Mouse (Mus musculus) stomach, embryonic 14.5 days (tissue): ENCODE measurements around the gene Wnt11. TPM values are rescaled to one million over a fixed set of nuclear protein-coding genes. Genes with fewer than 3 reads are reported as not detected.

Experiments
- ATAC-seq: fragments of 200-750 bp; cut with Nextera tagmentation; 2 replicates; pipeline ENCODE4 v1.8.0; 2017; ENCODE audit warnings: low read depth, moderate TSS enrichment; ENCODE audit not compliant: insufficient number of reproducible peaks, insufficient read depth, low FRiP score
- H3K27ac ChIP-seq: fragments of 300-500 bp; sonication (generic); 2 replicates; pipeline ENCODE4 v1.5.1; 2014; ENCODE audit warnings: mild to moderate bottlenecking, low read length, moderate library complexity, mixed read lengths
- H3K27me3 ChIP-seq: fragments of 300-500 bp; sonication (generic); 2 replicates; pipeline ENCODE4 v1.6.1; 2014; ENCODE audit warnings: low read length, control low read depth, mixed read lengths; ENCODE audit not compliant: control insufficient read depth, insufficient read depth
- H3K36me3 ChIP-seq: fragments of 300-500 bp; sonication (generic); 2 replicates; pipeline ENCODE4 v1.6.1; 2014; ENCODE audit warnings: mild to moderate bottlenecking, control low read depth, low read length, moderate library complexity, mixed read lengths; ENCODE audit not compliant: control insufficient read depth, insufficient read depth
- H3K4me1 ChIP-seq: fragments of 300-500 bp; sonication (generic); 2 replicates; pipeline ENCODE4 v1.6.1; 2014; ENCODE audit warnings: low read length, control low read depth, mixed read lengths; ENCODE audit not compliant: control insufficient read depth, insufficient read depth
- H3K4me2 ChIP-seq: fragments of 300-500 bp; sonication (generic); replicated peaks from 2 replicates; pipeline ENCODE4 v1.6.1; 2014; ENCODE audit warnings: low read depth, low read length, control low read depth
- H3K4me3 ChIP-seq: fragments of 300-500 bp; sonication (generic); 2 replicates; pipeline ENCODE4 v1.5.1; 2014; ENCODE audit warnings: low read depth, low read length, control low read depth
- H3K9ac ChIP-seq: fragments of 300-500 bp; sonication (generic); replicated peaks from 2 replicates; pipeline ENCODE4 v1.6.1; 2014; ENCODE audit warnings: low read depth, mild to moderate bottlenecking, control low read depth, low read length, moderate library complexity, mixed read lengths
- H3K9me3 ChIP-seq: fragments of 300-500 bp; sonication (generic); 2 replicates; pipeline ENCODE4 v1.6.1; 2016; ENCODE audit warnings: low read depth, low read length, control low read depth; ENCODE audit not compliant: control insufficient read depth
- WGBS: fragments of 180-500 bp; shearing (Covaris S2); extraction: QIAGEN DNeasy Blood & Tissue Kit; methylation state at CpG from one replicate; pipeline ENCODE4 v1.1.7; 2014; 5-methylcytosine and 5-hydroxymethylcytosine counted together
- polyA plus RNA-seq: library from polyadenylated mRNA; unstranded; fragments of >200 nt; fragmentation: Nextera tagmentation; extraction: Ambion mirVana; gene quantifications from 2 replicates; pipeline ENCODE4 v1.2.1, GENCODE M21; 2014

Gene Wnt11
- 7.2 and 8.6 TPM in 2 replicates for polyA plus RNA-seq

DNA sequence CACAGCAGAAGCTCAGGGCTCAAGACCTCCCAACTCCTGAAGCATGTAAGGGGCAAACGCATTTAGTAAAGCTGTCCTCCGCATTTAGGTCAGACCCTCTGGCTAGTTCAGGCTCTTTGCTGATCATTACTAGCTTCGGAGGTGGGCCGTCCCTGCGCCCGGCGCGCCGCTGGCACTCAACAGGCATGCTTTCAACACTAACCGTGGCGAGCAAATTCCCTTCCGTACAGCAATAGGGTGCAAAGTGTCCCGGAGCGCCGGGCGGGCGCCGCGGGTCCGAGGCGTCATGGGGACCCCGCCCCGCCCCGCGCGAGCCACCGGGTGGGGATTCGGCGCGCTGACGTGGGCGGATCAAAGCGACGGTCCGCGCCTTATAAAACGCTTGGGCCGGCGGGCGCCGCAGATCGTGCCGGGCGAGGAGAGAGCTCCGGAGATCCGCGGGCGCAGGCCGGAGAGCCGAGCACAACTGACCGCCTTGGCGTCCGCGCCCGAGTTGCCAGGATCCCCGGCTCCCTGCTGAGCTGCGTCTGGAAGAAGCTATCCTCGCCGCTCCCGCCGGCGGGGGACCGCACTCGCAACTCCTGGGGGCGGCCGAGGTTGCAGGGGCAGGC, at the start of gene Wnt11:
Gene Wnt11, plus strand, starts transcription at position 402 of the 611 bp plus-strand sequence.
- H3K36me3 ChIP-seq = no peaks in the 10 kb centered on the region
- H3K4me2 ChIP-seq = peak within 1 kb of the TSS; percentile 98
- peak within 1 kb of the TSS; percentile 59 for H3K4me3 ChIP-seq
- peaks cover 27% of the 10 kb centered on the region; the same call in 1 of the 2 replicates for H3K4me1 ChIP-seq
- peaks cover 20% of the 10 kb centered on the region for H3K27me3 ChIP-seq
- H3K27ac ChIP-seq = no peak within 1 kb of the TSS
- ATAC-seq = no peak
- peak within 1 kb of the TSS; percentile 53 for H3K9ac ChIP-seq
- H3K9me3 ChIP-seq = no peaks in the 10 kb centered on the region
- WGBS = under 1% methylated on average over 65 of the region's 66 CpGs

DNA sequence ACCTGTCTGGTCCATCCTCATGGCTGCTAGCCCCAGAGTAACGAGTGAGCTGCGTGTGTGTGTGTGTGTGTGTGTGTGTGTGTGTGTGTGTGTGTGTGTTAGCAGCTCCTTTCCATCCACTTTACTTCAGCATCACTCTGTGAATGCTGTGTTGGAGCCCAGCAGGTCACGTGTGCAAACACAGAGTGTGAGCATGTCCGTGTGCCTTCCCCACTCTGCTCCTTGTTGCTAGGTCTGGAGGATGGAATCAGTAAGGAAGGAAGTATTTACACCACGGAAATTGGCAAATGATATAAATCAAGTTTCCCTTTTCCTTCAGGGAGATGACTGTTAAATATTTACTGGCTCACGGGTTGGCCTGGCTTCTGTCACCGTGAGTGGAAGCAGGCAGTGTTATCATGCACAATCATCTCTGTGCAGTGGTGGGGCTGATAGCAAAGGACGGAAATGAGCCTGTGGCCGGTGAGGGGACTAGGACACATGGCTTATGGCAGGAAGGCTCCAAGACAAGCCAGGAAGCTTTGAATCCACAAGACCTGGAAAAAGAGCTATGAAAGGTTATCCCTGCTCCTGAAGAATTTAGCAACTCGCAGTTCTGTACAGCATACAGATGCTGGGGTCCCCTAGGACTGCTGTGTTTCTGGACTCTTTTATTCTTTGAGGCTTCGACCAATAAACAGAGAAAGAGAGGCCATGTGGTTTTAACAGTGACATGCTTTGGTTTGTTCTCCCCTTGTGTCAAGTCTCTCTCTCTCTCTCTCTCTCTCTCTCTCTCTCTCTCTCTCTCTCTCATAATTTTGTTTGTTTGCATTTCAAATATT, 47.9 kb upstream of the Wnt11 start:
- 30% methylated on average over 11 of the region's 11 CpGs for WGBS
- peaks cover 28% of the 10 kb centered on the region; the same call in 1 of the 2 replicates for H3K4me1 ChIP-seq
- no peak overlapping the region for H3K9ac ChIP-seq
- no peak overlapping the region for H3K4me2 ChIP-seq
- H3K27ac ChIP-seq = 0 out of 2 replicates have a peak overlapping the region, but pooled peaks have one; percentile 3
- no peak overlapping the region for H3K4me3 ChIP-seq
- H3K36me3 ChIP-seq = no peaks in the 10 kb centered on the region
- no peaks in the 10 kb centered on the region for H3K9me3 ChIP-seq
- no peak for ATAC-seq
- H3K27me3 ChIP-seq = no peaks in the 10 kb centered on the region

DNA sequence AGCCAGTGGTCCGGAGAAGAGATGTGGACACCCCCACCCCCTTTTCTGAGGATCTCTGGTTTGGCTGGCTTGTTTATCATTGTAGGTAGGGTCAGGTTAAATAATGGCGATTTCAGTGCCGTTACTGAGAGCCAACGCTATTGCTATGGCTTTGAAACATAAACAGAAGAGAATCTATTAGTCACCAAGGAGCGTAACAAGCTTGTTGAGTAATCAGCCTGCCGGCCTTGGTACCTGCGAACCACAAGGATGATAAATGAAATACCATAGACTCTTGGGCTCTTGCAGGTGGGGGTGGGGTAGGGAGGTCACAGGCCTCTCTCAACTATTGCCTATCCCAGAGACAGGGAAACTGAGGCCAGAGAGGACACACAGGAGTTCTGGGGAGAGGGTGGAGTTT, 46.2 kb upstream of the Wnt11 start:
- H3K4me1 ChIP-seq = peaks cover 24% of the 10 kb centered on the region; the same call in 1 of the 2 replicates
- 26% methylated on average over 7 of the region's 7 CpGs for WGBS
- no peak overlapping the region for H3K9ac ChIP-seq
- no peaks in the 10 kb centered on the region for H3K27me3 ChIP-seq
- H3K4me3 ChIP-seq = no peak overlapping the region
- no peaks in the 10 kb centered on the region for H3K9me3 ChIP-seq
- H3K4me2 ChIP-seq = no peak overlapping the region
- H3K36me3 ChIP-seq = no peaks in the 10 kb centered on the region
- H3K27ac ChIP-seq = no peak overlapping the region
- ATAC-seq = no peak

GRCm38 (mm10) chr7:98789121-98789520, 45.8 kb upstream of the Wnt11 start:
- Histone ChIP-seq H3K9me3 (no peaks in the 10 kb centered on the region), H3K36me3 (no peaks in the 10 kb centered on the region), H3K9ac (no peak overlapping the region), H3K27me3 (no peaks in the 10 kb centered on the region), H3K4me1 (peaks cover 20% of the 10 kb centered on the region; the same call in 1 of the 2 replicates), H3K4me3 (no peak overlapping the region), H3K27ac (no peak overlapping the region), H3K4me2 (no peak overlapping the region)
- WGBS = 57% methylated on average over 4 of the region's 4 CpGs
- ATAC-seq = no peak

DNA sequence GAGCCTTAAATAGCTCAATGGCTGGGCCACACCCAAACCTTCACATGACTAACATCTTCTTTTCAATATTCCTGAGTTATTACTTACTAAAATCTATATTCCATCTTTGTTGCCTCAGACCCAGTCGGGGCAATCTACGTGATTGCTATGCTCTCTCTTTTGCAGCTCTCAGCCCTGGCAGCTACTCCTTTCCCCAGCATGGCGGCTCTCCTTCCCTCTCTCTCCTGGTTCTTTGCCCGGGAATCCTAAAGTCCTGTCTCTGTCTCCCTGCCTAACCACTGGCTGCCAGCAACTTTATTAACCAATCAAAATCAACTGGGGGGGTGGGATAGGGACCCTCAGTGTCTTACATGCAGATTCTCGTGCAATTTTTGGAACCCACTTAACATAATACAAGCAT, 43.0 kb upstream of the Wnt11 start:
- H3K27me3 ChIP-seq = no peaks in the 10 kb centered on the region
- no peaks in the 10 kb centered on the region for H3K36me3 ChIP-seq
- no peak for ATAC-seq
- H3K9ac ChIP-seq = no peak overlapping the region
- H3K4me1 ChIP-seq = peaks cover 8% of the 10 kb centered on the region; the same call in 1 of the 2 replicates
- no peak overlapping the region for H3K27ac ChIP-seq
- no peaks in the 10 kb centered on the region for H3K9me3 ChIP-seq
- H3K4me2 ChIP-seq = no peak overlapping the region
- 80% methylated on average over 5 of the region's 5 CpGs for WGBS
- H3K4me3 ChIP-seq = no peak overlapping the region

DNA sequence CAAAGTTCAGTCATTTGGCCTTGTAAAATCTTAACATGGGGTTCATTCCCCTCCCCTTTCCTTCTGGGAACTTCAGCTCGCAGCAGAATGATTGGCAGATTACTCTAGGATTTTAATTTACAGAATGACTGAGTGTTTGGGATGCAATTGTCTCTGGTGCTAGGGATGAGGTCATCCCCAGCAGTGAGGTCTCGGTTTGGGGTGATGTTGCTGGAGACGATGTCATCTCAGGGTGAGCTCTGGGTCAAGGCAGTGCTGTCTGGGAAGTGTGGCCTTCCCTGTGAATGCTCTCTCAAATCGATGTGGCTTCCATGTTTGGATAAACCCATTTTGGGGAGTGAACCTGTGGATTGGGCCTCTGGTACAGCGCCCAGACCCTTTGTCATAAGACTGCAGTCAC, 41.1 kb upstream of the Wnt11 start:
- no peak for ATAC-seq
- WGBS = 60% methylated on average over 5 of the region's 5 CpGs
- H3K4me3 ChIP-seq = no peak overlapping the region
- no peaks in the 10 kb centered on the region for H3K9me3 ChIP-seq
- no peaks in the 10 kb centered on the region for H3K36me3 ChIP-seq
- no peak overlapping the region for H3K9ac ChIP-seq
- no peaks in the 10 kb centered on the region for H3K27me3 ChIP-seq
- H3K4me1 ChIP-seq = peaks cover 7% of the 10 kb centered on the region; the same call in 1 of the 2 replicates
- H3K4me2 ChIP-seq = no peak overlapping the region
- no peak overlapping the region for H3K27ac ChIP-seq

DNA sequence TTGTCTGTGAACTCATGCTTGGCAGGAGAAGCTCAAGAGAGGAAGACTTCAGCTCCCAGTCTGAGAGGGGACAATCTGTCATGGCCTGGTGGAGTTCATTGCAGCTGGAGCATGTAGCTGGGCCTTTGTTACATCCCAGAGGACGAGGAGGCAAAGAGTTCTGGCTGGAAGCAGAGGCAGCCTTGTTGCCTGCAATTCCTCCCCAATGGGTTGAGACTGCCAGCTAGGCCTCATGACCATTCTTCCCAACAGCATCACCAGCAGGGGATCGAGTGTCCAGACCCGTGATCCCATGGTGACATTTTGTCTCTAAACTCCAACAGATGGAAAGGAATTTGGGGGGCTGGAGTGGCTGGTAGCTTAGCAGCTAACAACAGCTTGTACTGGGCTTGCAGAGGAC, 40.5 kb upstream of the Wnt11 start:
- WGBS = 65% methylated on average over 3 of the region's 3 CpGs
- no peak overlapping the region for H3K9ac ChIP-seq
- H3K27ac ChIP-seq = no peak overlapping the region
- ATAC-seq = no peak
- no peaks in the 10 kb centered on the region for H3K36me3 ChIP-seq
- no peaks in the 10 kb centered on the region for H3K27me3 ChIP-seq
- no peaks in the 10 kb centered on the region for H3K9me3 ChIP-seq
- no peak overlapping the region for H3K4me2 ChIP-seq
- H3K4me1 ChIP-seq = peaks cover 3% of the 10 kb centered on the region; the same call in 1 of the 2 replicates
- no peak overlapping the region for H3K4me3 ChIP-seq

DNA sequence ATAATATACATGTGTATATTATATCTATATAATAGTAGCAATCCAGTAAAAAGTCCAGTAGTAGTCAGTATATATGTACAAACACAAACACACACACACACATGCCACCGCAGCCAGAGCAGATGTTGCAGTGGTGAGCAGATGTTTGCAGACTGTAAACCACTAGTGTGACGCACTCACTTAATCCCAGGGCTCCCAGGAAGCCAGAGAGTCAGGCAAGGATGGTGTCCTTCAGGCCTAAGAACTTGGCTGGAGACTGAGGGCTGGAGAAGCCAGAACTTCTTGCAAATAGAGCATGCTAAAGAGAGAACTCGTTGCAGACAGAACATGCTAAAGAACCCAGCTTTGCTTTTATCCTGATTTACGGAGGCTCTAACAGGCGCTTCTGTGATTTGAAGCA, 39.3 kb upstream of the Wnt11 start:
- H3K4me3 ChIP-seq = no peak overlapping the region
- no peaks in the 10 kb centered on the region for H3K36me3 ChIP-seq
- H3K9ac ChIP-seq = no peak overlapping the region
- no peak overlapping the region for H3K4me2 ChIP-seq
- H3K27me3 ChIP-seq = no peaks in the 10 kb centered on the region
- no peak for ATAC-seq
- peaks cover 3% of the 10 kb centered on the region; the same call in 1 of the 2 replicates for H3K4me1 ChIP-seq
- 73% methylated on average over 5 of the region's 5 CpGs for WGBS
- no peaks in the 10 kb centered on the region for H3K9me3 ChIP-seq
- no peak overlapping the region for H3K27ac ChIP-seq
